Mouse (Mus musculus) brain, embryonic 14.5 days (tissue): ENCODE results near the gene Wdr60.

Experiments used
- CTCF ChIP-seq: fragments of 200-500 bp; IDR thresholded peaks from 2 replicates; pipeline ENCODE4 v1.5.1; 2012; ENCODE audit warnings: inconsistent platforms, mild to moderate bottlenecking, moderate library complexity, borderline replicate concordance; ENCODE audit not compliant: insufficient read depth, insufficient read length; ENCODE audit errors: extremely low read depth
- POLR2A ChIP-seq: fragments of 200-500 bp; IDR thresholded peaks from 2 replicates; pipeline ENCODE4 v1.6.1; 2012; ENCODE audit warnings: mild to moderate bottlenecking, inconsistent platforms, borderline replicate concordance; ENCODE audit not compliant: poor library complexity, insufficient read depth, insufficient read length, severe bottlenecking; ENCODE audit errors: extremely low read depth

GRCm38 (mm10) chr12:116279181-116279580 is 16.4 kb upstream of the Wdr60 start:
- no peak for TF ChIP-seq CTCF
- TF ChIP-seq POLR2A = no peak
